In the genomic region with DNA sequence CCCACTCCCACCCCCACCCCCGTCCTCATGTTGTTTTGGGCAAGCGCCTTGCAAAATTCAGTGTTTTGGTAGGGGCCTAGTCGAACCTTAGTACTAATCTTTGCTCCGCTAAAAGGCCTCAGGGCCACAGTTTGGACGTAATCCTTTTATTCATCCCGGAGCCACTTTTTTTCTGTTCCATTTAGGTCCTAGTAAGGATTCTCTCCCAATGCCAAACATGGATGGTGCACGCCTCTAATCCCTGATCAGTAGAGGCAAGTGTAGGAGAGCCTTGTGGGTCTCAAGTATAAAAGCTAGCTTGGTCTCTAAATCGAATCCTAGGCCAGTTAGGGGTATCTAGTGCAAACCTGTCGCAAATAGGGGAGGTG, we compare ENCODE assay signal across 8 mouse cellular contexts. TPM values are rescaled to one million over a fixed set of nuclear protein-coding genes. Genes with fewer than 3 reads are reported as not detected.
A peak's percentile ranks its signal among the peaks of the same experiment; 100 is the strongest.
DNase-seq lines count a peak whose midpoint lies in the region; ATAC-seq and TF ChIP-seq lines count a peak whose summit lies in the region.

No protein-coding gene starts in this region.

- WGBS in forebrain, postnatal 0 days: 5% methylated on average over 9 of the region's 9 CpGs
- WGBS in liver, embryonic 15.5 days (ENCODE audit: insufficient replicate concordance): 6% methylated on average over 9 of the region's 9 CpGs

- no peak for TF ChIP-seq CTCF in left cerebral cortex, adult 2 months (IDR thresholded peaks at IDR 0.05)
- no peak for TF ChIP-seq CTCF in bone marrow macrophage, adult 2 months (IDR thresholded peaks at IDR 0.05; ENCODE audit: low read depth, low read length)
- no peak for TF ChIP-seq CTCF in forebrain, postnatal 0 days (IDR thresholded peaks at IDR 0.05; ENCODE audit: low read depth)

- peak overlapping the region; percentile 57 for H3K4me2 ChIP-seq in forebrain, postnatal 0 days (ENCODE audit: low read depth)
- peak overlapping the region; percentile 84 for H3K4me2 ChIP-seq in liver, embryonic 15.5 days

- H3K4me3 ChIP-seq in left cerebral cortex, adult 2 months: peak overlapping the region; percentile 92
- peak overlapping the region; percentile 77 for H3K4me3 ChIP-seq in bone marrow macrophage, adult 2 months (ENCODE audit: insufficient read depth, low read length)
- peak overlapping the region; percentile 77 for H3K4me3 ChIP-seq in forebrain, postnatal 0 days (ENCODE audit: low read depth, low read length)
- H3K4me3 ChIP-seq in liver, embryonic 15.5 days (replicated peaks): peak overlapping the region; percentile 98

- DNase-seq in left cerebral cortex, adult 2 months (ENCODE audit: extremely low spot score in 1 of 2, low spot score in 2 of 2): peak in 1 of 2 experiments; percentile 31
- no peak for DNase-seq in left cerebral cortex, postnatal 36 days (ENCODE audit: low spot score in 2 of 2)
- no peak for DNase-seq in forebrain, postnatal 0 days
- DNase-seq in natural killer cell, adult 2 months (ENCODE audit: low spot score in 2 of 2): no peak
- no peak for DNase-seq in kidney, adult 18-20 months
- DNase-seq in urinary bladder, postnatal 14 days (ENCODE audit: low spot score): no peak

- peak overlapping the region; percentile 96 for H3K9ac ChIP-seq in forebrain, postnatal 0 days
- peak overlapping the region; percentile 65 for H3K9ac ChIP-seq in liver, embryonic 15.5 days

- peaks cover 7% of the 10 kb centered on the region for H3K4me1 ChIP-seq in bone marrow macrophage, adult 2 months (ENCODE audit: control insufficient read depth, insufficient read depth, low read length)
- peaks cover 15% of the 10 kb centered on the region for H3K4me1 ChIP-seq in forebrain, postnatal 0 days (ENCODE audit: insufficient read depth)
- H3K4me1 ChIP-seq in liver, embryonic 15.5 days (replicated peaks): peaks cover 25% of the 10 kb centered on the region

- H3K9me3 ChIP-seq in forebrain, postnatal 0 days (ENCODE audit: low read length): no peaks in the 10 kb centered on the region
- no peaks in the 10 kb centered on the region for H3K9me3 ChIP-seq in liver, embryonic 15.5 days (replicated peaks)

- no peak for ATAC-seq in forebrain, postnatal 0 days
- ATAC-seq in liver, embryonic 15.5 days (ENCODE audit: insufficient read depth): no peak

- H3K27ac ChIP-seq in left cerebral cortex, adult 2 months: peak overlapping the region; percentile 99
- peak overlapping the region; percentile 66 for H3K27ac ChIP-seq in bone marrow macrophage, adult 2 months (ENCODE audit: insufficient read depth, low read depth, low read length)
- H3K27ac ChIP-seq in forebrain, postnatal 0 days (ENCODE audit: low read depth, low read length): peak overlapping the region; percentile 93
- H3K27ac ChIP-seq in liver, embryonic 15.5 days (replicated peaks): peak overlapping the region; percentile 95

- no peak for TF ChIP-seq POLR2A in bone marrow macrophage, adult 2 months (IDR thresholded peaks at IDR 0.05; ENCODE audit: borderline replicate concordance, low read depth, low read length)

- intact Hi-C loops in left cerebral cortex, adult 2 months (cut with DNase I): loop anchor here (5.0 kb wide), 1 partner anchor 212 kb away; a partner anchor contains a TSS
- intact Hi-C loops in left cerebral cortex, postnatal 36 days (cut with DNase I): no loop called here

- H3K36me3 ChIP-seq in forebrain, postnatal 0 days (ENCODE audit: insufficient read depth): no peaks in the 10 kb centered on the region
- peaks cover 9% of the 10 kb centered on the region; the same call in 1 of the 2 replicates for H3K36me3 ChIP-seq in liver, embryonic 15.5 days (replicated peaks)

- H3K27me3 ChIP-seq in forebrain, postnatal 0 days (ENCODE audit: insufficient read depth, low read length): no peaks in the 10 kb centered on the region
- H3K27me3 ChIP-seq in liver, embryonic 15.5 days: no peaks in the 10 kb centered on the region

RNA-seq across cellular contexts. Expression of a gene that starts 0.9 kb away (rescaled TPM):
- 100 to 1,000 TPM; 144 to 158 TPM for total RNA-seq in left cerebral cortex, adult 2 months (2021)
- 100 to 1,000 TPM; 147 TPM for total RNA-seq in left cerebral cortex, postnatal 36 days (2021)
- 29.1 and 35.9 TPM in 2 replicates for polyA plus RNA-seq in bone marrow macrophage, adult 2 months (2012; ENCODE audit: insufficient read depth, insufficient read length, missing spikeins)
- total RNA-seq in forebrain, postnatal 0 days (2014; rRNA removed): 109 and 116 TPM in 2 replicates
- 22.9 and 28.6 TPM in 2 replicates for polyA plus RNA-seq in forebrain, postnatal 0 days (2015; fragmentation: Nextera tagmentation; extraction: Ambion mirVana)
- polyA plus RNA-seq in liver, embryonic 15.5 days (2015; fragmentation: Nextera tagmentation; extraction: Ambion mirVana): 14.7 and 16.0 TPM in 2 replicates
